Mouse (Mus musculus): Measurements from ENCODE around the gene Sbp. TPM values are rescaled to one million over a fixed set of nuclear protein-coding genes. Genes with fewer than 3 reads are reported as not detected.
"Not testable (repeated sequence)": the region's sequence is repeated elsewhere in the genome, so short reads cannot be mapped to it uniquely, and the experiment has no call there.

The Sbp gene
- polyA plus RNA-seq (2014; fragmentation: Nextera tagmentation; extraction: Ambion mirVana) = not detected in 2 replicates

DNA sequence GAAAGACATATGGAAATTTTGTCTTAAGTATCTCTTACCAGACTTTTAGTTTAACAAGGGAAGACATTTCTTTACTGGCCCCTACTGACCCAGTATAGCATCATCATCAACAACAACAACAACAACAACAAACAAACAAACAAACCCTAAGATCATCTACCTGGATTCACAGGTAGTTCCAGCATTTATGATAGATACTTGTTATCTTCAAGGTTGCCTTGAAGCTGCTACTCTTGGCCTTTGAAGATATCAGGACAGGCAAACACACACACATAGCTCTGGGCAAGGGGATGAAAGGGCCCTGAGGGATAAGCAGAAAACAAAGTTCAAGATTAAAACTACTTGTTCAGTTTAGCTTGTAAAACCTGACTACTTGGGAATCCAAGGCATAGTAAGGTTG is at the start of gene Sbp:
Sbp (plus strand) TSS at position 301 of the 400 bp plus-strand sequence.
- ATAC-seq (replicated peaks; ENCODE audit: insufficient number of reproducible peaks, low FRiP score, low TSS enrichment) = no peak
- Histone ChIP-seq H3K9me3 (replicated peaks; ENCODE audit: control insufficient read depth, low read length) (no peaks in the 10 kb centered on the region), H3K4me2 (no peak within 1 kb of the TSS), H3K27me3 (ENCODE audit: control insufficient read depth, insufficient read depth, low read length) (peaks cover 3% of the 10 kb centered on the region; the same call in 1 of the 2 replicates), H3K36me3 (ENCODE audit: control insufficient read depth, insufficient read depth, low read length) (no peaks in the 10 kb centered on the region), H3K4me1 (ENCODE audit: control insufficient read depth, insufficient read depth, low read length) (no peaks in the 10 kb centered on the region), H3K4me3 (ENCODE audit: low read depth, low read length) (no peak within 1 kb of the TSS), H3K9ac (ENCODE audit: low read depth, low read length) (no peak within 1 kb of the TSS), H3K27ac (ENCODE audit: low read depth, low read length) (no peak within 1 kb of the TSS)

DNA sequence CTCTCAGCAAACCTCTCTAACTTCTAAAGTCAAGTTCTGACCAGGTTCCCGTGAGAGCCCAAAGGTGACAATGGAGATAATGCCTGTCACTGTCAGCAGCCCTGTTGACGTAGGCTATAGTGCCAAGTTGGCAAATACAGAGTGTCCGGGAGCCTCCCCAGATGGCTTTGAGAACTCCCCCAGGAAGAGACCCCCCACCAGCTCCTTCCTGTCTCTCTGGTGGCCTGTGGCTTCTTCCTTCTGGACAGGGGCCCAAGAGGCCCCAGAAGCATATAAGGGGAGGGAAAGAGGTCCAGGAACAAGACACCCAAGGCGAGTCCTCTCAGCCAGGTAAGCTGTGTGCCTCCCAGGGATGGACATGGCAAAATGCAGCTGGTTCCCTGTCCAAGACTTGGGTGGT is 24.3 kb upstream of the Sbp start, which contains the start of gene Dcpp3:
Dcpp3 (plus strand) TSS at position 301 of the 400 bp plus-strand sequence.
- 54% methylated on average over 4 of the region's 4 CpGs for WGBS (ENCODE audit: insufficient replicate concordance)
- not testable (repeated sequence) for H3K4me1 ChIP-seq (ENCODE audit: control insufficient read depth, insufficient read depth, low read length); ATAC-seq (replicated peaks; ENCODE audit: insufficient number of reproducible peaks, low FRiP score, low TSS enrichment)

DNA sequence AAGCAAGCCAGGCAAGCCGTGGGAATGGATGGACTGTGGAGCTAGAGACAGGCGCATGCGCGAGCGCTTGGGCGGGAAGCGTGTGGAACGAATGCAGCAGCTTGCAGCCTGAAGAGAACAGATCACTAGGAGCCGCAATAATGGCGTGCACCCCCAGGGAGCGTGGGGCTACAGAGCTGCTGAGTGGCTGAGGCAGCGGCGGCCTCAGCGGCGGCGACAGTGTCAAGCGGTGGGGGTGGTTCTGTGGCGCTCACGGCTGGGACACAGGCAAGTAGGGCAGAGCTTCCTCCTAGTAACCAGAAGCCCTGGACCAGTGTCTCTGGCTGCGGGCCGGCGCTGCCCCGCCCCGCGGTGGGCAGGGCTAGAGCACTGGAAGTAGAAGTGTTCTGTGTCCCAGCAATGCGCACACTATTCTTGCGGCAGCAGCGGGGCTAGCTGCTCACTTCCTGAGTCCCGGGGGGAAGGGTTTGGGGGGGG is 16.9 kb upstream of the Sbp start:
- Histone ChIP-seq H3K27me3 (ENCODE audit: control insufficient read depth, insufficient read depth, low read length) (no peaks in the 10 kb centered on the region), H3K4me1 (ENCODE audit: control insufficient read depth, insufficient read depth, low read length) (peaks cover 3% of the 10 kb centered on the region; the same call in 1 of the 2 replicates), H3K9me3 (replicated peaks; ENCODE audit: control insufficient read depth, low read length) (no peaks in the 10 kb centered on the region), H3K4me3 (ENCODE audit: low read depth, low read length) (peak overlapping the region; percentile 60), H3K36me3 (ENCODE audit: control insufficient read depth, insufficient read depth, low read length) (no peaks in the 10 kb centered on the region), H3K27ac (ENCODE audit: low read depth, low read length) (peak overlapping the region; percentile 95), H3K9ac (ENCODE audit: low read depth, low read length) (peak overlapping the region; percentile 82), H3K4me2 (peak overlapping the region; percentile 85)
- ATAC-seq (replicated peaks; ENCODE audit: insufficient number of reproducible peaks, low FRiP score, low TSS enrichment) = peak; percentile 95
- WGBS (ENCODE audit: insufficient replicate concordance) = under 1% methylated on average over 29 of the region's 29 CpGs

More for the DNA sequence above, 24.3 kb upstream of the Sbp start, which contains the start of gene Dcpp3:
- not testable (repeated sequence) for H3K4me2 ChIP-seq; H3K27me3 ChIP-seq (ENCODE audit: control insufficient read depth, insufficient read depth, low read length); H3K27ac ChIP-seq (ENCODE audit: low read depth, low read length); H3K36me3 ChIP-seq (ENCODE audit: control insufficient read depth, insufficient read depth, low read length); H3K9ac ChIP-seq (ENCODE audit: low read depth, low read length); H3K4me3 ChIP-seq (ENCODE audit: low read depth, low read length); H3K9me3 ChIP-seq (replicated peaks; ENCODE audit: control insufficient read depth, low read length)

DNA sequence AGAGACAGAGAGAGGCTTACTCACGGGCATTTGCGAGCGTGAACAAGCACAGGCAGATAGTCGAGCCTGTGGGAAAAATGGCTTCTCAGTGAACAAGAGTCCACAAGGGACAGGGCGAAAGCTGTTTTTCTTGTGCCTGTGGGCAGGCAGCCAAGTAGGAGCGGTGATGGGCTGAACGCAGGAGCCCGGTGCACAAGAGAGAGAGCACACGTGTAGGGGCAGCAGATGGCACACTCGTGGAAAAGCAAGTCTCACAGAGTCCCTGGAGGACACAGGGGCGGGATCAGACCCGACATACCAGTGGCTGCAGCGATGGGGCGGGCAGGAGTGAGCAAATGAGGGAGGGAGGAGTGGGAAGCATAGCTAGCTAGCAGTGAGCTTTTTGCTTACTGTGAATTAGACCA is 16.4 kb upstream of the Sbp start:
- H3K9ac ChIP-seq (ENCODE audit: low read depth, low read length) = peak overlapping the region; percentile 82
- peak overlapping the region; percentile 95 for H3K27ac ChIP-seq (ENCODE audit: low read depth, low read length)
- peaks cover 3% of the 10 kb centered on the region; the same call in 1 of the 2 replicates for H3K4me1 ChIP-seq (ENCODE audit: control insufficient read depth, insufficient read depth, low read length)
- H3K27me3 ChIP-seq (ENCODE audit: control insufficient read depth, insufficient read depth, low read length) = no peaks in the 10 kb centered on the region
- no peaks in the 10 kb centered on the region for H3K36me3 ChIP-seq (ENCODE audit: control insufficient read depth, insufficient read depth, low read length)
- peak; percentile 74; the same call in 1 of the 2 replicates for ATAC-seq (replicated peaks; ENCODE audit: insufficient number of reproducible peaks, low FRiP score, low TSS enrichment)
- H3K4me2 ChIP-seq = peak overlapping the region; percentile 85
- WGBS (ENCODE audit: insufficient replicate concordance) = under 1% methylated on average over 14 of the region's 14 CpGs
- H3K9me3 ChIP-seq (replicated peaks; ENCODE audit: control insufficient read depth, low read length) = no peaks in the 10 kb centered on the region
- peak overlapping the region; percentile 60 for H3K4me3 ChIP-seq (ENCODE audit: low read depth, low read length)

GRCm38 (mm10) chr17:23931157-23931556 is 10.3 kb upstream of the Sbp start:
- no peak for ATAC-seq (replicated peaks; ENCODE audit: insufficient number of reproducible peaks, low FRiP score, low TSS enrichment)
- no peak overlapping the region for H3K9ac ChIP-seq (ENCODE audit: low read depth, low read length)
- no peaks in the 10 kb centered on the region for H3K27me3 ChIP-seq (ENCODE audit: control insufficient read depth, insufficient read depth, low read length)
- no peaks in the 10 kb centered on the region for H3K36me3 ChIP-seq (ENCODE audit: control insufficient read depth, insufficient read depth, low read length)
- no peaks in the 10 kb centered on the region for H3K4me1 ChIP-seq (ENCODE audit: control insufficient read depth, insufficient read depth, low read length)
- H3K27ac ChIP-seq (ENCODE audit: low read depth, low read length) = no peak overlapping the region
- H3K9me3 ChIP-seq (replicated peaks; ENCODE audit: control insufficient read depth, low read length) = no peaks in the 10 kb centered on the region
- H3K4me2 ChIP-seq = no peak overlapping the region
- 51% methylated on average over 5 of the region's 5 CpGs for WGBS (ENCODE audit: insufficient replicate concordance)
- H3K4me3 ChIP-seq (ENCODE audit: low read depth, low read length) = no peak overlapping the region

DNA sequence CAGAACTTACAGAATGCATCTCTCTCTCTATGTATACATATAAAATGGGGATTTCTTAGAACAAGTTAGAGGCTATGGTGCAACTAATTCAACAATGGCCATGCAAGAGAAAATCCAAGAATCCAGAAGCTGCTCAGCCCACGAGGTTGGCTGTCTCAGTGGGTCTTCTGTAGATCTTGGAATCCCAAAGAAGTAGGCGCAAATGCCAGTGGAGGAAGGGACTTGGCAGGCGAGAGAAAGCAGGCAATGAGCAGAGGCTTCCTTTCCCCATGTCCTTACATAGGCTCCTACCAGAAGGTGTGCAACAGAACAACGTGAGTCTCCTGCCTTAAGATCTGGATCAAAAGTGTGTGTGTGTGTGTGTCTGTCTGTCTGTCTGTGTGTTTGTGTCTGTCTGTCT is 6.0 kb downstream of the Sbp start:
- H3K27me3 ChIP-seq (ENCODE audit: control insufficient read depth, insufficient read depth, low read length); H3K27ac ChIP-seq (ENCODE audit: low read depth, low read length); H3K36me3 ChIP-seq (ENCODE audit: control insufficient read depth, insufficient read depth, low read length); H3K9me3 ChIP-seq (replicated peaks; ENCODE audit: control insufficient read depth, low read length); H3K4me3 ChIP-seq (ENCODE audit: low read depth, low read length); H3K4me2 ChIP-seq; ATAC-seq (replicated peaks; ENCODE audit: insufficient number of reproducible peaks, low FRiP score, low TSS enrichment); H3K4me1 ChIP-seq (ENCODE audit: control insufficient read depth, insufficient read depth, low read length); H3K9ac ChIP-seq (ENCODE audit: low read depth, low read length): not testable (repeated sequence)
- 62% methylated on average over 4 of the region's 4 CpGs for WGBS (ENCODE audit: insufficient replicate concordance)

DNA sequence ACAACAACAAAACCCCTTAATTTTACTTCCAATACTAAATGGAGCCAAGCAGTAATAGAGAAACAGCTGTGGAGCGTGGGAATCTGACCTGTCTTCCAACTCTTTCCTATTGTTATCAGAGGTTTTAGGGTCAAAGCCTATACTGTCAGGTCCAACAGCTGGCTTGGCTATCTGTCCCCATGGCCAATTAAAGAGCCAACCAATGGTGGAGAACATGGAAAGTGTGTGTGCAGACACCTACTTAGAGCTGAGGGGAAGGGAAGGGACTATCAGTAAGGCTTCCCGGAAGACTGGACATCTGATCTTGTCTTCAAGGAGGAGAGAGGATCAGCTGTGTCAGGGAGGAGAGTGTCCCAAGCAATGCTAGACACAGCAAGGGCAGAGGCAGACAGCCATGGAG is 7.6 kb downstream of the Sbp start:
- Histone ChIP-seq H3K4me3 (ENCODE audit: low read depth, low read length) (no peak overlapping the region), H3K4me2 (no peak overlapping the region), H3K27me3 (ENCODE audit: control insufficient read depth, insufficient read depth, low read length) (no peaks in the 10 kb centered on the region), H3K4me1 (ENCODE audit: control insufficient read depth, insufficient read depth, low read length) (no peaks in the 10 kb centered on the region), H3K9ac (ENCODE audit: low read depth, low read length) (no peak overlapping the region), H3K27ac (ENCODE audit: low read depth, low read length) (no peak overlapping the region), H3K9me3 (replicated peaks; ENCODE audit: control insufficient read depth, low read length) (no peaks in the 10 kb centered on the region), H3K36me3 (ENCODE audit: control insufficient read depth, insufficient read depth, low read length) (no peaks in the 10 kb centered on the region)
- WGBS (ENCODE audit: insufficient replicate concordance) = 51% methylated on average over 2 of the region's 2 CpGs
- no peak for ATAC-seq (replicated peaks; ENCODE audit: insufficient number of reproducible peaks, low FRiP score, low TSS enrichment)

- not testable (repeated sequence) for H3K4me3 ChIP-seq (ENCODE audit: low read depth, low read length); ATAC-seq (replicated peaks; ENCODE audit: insufficient number of reproducible peaks, low FRiP score, low TSS enrichment); H3K4me2 ChIP-seq; H3K27me3 ChIP-seq (ENCODE audit: control insufficient read depth, insufficient read depth, low read length); H3K27ac ChIP-seq (ENCODE audit: low read depth, low read length); H3K36me3 ChIP-seq (ENCODE audit: control insufficient read depth, insufficient read depth, low read length); H3K4me1 ChIP-seq (ENCODE audit: control insufficient read depth, insufficient read depth, low read length); H3K9ac ChIP-seq (ENCODE audit: low read depth, low read length); H3K9me3 ChIP-seq (replicated peaks; ENCODE audit: control insufficient read depth, low read length)
- 69% methylated on average over 4 of the region's 4 CpGs for WGBS (ENCODE audit: insufficient replicate concordance)
These were observed 9.4 kb downstream of the Sbp start for GRCm38 (mm10) chr17:23950828-23951227.

DNA sequence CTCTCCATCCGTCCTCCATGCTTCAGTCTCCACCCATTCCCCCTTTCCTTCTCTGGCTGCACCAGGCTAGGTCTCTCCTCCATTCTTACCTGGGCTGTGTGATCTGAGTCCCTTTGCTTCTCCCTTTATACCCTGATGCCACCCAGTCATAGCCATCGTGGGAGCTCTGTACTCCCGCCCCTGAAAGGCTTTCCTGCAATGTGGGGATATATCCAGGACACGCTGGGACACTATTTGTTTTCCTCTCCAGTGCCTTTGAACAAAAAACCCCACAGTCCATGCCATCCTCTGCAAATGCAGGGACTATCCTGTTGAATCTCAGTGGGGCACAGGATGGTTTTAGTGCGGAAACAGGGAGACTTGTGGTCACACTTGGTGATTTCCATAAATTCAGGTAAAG is 13.7 kb downstream of the Sbp start, which contains the start of gene Sbpl:
Sbpl (minus strand) TSS at position 101 of the 400 bp plus-strand sequence.
- H3K9ac ChIP-seq (ENCODE audit: low read depth, low read length) = no peak within 1 kb of the TSS
- no peak for ATAC-seq (replicated peaks; ENCODE audit: insufficient number of reproducible peaks, low FRiP score, low TSS enrichment)

More for the DNA sequence above, 13.7 kb downstream of the Sbp start, which contains the start of gene Sbpl:
- Histone ChIP-seq H3K27me3 (ENCODE audit: control insufficient read depth, insufficient read depth, low read length) (0 out of 2 replicates have a peak, but pooled peaks cover 3% of the 10 kb centered on the region), H3K4me2 (no peak within 1 kb of the TSS), H3K36me3 (ENCODE audit: control insufficient read depth, insufficient read depth, low read length) (no peaks in the 10 kb centered on the region), H3K4me3 (ENCODE audit: low read depth, low read length) (no peak within 1 kb of the TSS), H3K9me3 (replicated peaks; ENCODE audit: control insufficient read depth, low read length) (no peaks in the 10 kb centered on the region), H3K27ac (ENCODE audit: low read depth, low read length) (no peak within 1 kb of the TSS), H3K4me1 (ENCODE audit: control insufficient read depth, insufficient read depth, low read length) (no peaks in the 10 kb centered on the region)
- WGBS (ENCODE audit: insufficient replicate concordance) = 76% methylated on average over 5 of the region's 5 CpGs
